Mouse (Mus musculus): ENCODE measurements around the gene Aurkb. TPM values are rescaled to one million over a fixed set of nuclear protein-coding genes. Genes with fewer than 3 reads are reported as not detected.
A peak's percentile ranks its signal among the peaks of the same experiment; 100 is the strongest.

Aurkb gene
- polyA plus RNA-seq, 1 experiment from 2014 or later: 153 TPM

DNA sequence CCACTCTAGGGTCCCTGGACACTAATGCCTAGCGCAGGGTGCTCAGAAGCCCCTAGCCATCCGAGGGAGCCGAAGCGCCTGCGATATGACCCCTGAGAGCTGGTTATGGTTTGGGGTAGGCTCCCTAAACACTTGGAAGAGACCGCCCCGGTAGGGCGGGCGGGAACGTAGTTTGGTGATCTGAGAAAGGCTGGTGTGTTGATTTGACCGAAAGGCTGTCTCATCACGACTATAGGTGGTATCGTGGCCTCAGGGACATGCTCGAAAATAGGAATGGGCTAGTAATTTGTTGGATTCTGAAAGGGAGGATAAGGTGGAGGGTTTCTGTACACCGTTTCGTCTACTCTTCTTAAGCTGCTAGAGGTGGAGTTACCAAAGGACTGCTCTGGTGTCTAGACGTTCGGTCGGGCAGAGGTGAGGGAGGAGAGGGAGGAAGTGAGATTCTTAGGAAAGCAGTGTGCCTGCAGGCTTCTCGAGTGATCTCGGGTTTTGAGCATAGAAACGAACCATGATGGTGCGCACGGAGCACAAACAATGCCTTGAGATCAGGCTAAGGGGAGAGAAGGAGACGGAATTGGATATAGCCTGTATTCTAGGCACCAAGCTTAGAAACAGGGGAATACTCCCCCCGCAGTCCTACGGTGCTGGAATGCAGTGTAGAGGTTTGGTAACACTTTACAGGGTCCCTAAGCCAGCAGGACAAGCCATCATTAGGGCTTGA is 50.2 kb downstream of the Aurkb start:
- 1% methylated on average over 27 of the region's 27 CpGs for WGBS
- Histone ChIP-seq H3K36me3 (peaks cover 26% of the 10 kb centered on the region), H3K4me3 (peak overlapping the region; percentile 67), H3K4me1 (peaks cover 59% of the 10 kb centered on the region), H3K9ac (peak overlapping the region; percentile 81), H3K9me3 (no peaks in the 10 kb centered on the region), H3K27ac (peak overlapping the region; percentile 94), H3K4me2 (peak overlapping the region; percentile 98), H3K27me3 (no peaks in the 10 kb centered on the region)
- ATAC-seq (ENCODE audit: insufficient number of reproducible peaks, insufficient read depth, low FRiP score, low TSS enrichment, low read depth): no peak

DNA sequence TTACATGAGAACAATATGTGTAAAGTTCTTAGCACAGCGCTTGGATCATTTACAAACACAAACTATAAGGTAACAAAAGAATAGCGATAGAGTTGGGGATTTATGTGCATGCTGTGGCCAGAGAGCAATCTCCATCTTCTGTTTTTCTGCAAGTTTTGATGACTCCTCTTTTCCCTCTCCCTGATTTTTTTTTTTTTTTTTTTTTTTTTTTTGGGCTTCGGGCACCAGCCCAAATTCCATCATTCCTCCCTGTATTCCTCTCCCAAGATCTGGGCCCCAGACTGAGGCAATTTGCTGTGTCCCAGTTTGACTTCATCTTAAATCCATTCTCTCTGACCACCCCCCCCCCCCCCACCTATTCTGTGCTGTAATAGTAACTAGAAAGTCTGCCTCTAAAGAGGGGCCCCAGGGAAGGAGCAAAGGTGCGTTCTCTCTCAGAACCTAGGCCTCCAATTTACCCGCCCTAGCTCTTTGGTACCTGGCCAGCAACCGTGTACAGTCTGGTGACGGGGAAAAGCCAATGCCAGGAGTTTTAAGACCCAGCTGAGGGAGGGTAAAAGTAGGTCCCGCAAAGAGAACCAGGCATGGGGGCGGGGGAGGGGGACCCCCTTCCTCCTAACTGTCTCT is 51.0 kb downstream of the Aurkb start:
- H3K4me3 ChIP-seq: peak overlapping the region; percentile 67
- H3K36me3 ChIP-seq: peaks cover 26% of the 10 kb centered on the region
- peak overlapping the region; percentile 94 for H3K27ac ChIP-seq
- H3K27me3 ChIP-seq: no peaks in the 10 kb centered on the region
- H3K4me1 ChIP-seq: peaks cover 58% of the 10 kb centered on the region
- 10% methylated on average over 9 of the region's 9 CpGs for WGBS
- peak overlapping the region; percentile 98 for H3K4me2 ChIP-seq
- H3K9me3 ChIP-seq: no peaks in the 10 kb centered on the region
- ATAC-seq (ENCODE audit: insufficient number of reproducible peaks, insufficient read depth, low FRiP score, low TSS enrichment, low read depth): peak; percentile 22; the same call in 1 of the 2 replicates
- peak overlapping the region; percentile 81 for H3K9ac ChIP-seq

DNA sequence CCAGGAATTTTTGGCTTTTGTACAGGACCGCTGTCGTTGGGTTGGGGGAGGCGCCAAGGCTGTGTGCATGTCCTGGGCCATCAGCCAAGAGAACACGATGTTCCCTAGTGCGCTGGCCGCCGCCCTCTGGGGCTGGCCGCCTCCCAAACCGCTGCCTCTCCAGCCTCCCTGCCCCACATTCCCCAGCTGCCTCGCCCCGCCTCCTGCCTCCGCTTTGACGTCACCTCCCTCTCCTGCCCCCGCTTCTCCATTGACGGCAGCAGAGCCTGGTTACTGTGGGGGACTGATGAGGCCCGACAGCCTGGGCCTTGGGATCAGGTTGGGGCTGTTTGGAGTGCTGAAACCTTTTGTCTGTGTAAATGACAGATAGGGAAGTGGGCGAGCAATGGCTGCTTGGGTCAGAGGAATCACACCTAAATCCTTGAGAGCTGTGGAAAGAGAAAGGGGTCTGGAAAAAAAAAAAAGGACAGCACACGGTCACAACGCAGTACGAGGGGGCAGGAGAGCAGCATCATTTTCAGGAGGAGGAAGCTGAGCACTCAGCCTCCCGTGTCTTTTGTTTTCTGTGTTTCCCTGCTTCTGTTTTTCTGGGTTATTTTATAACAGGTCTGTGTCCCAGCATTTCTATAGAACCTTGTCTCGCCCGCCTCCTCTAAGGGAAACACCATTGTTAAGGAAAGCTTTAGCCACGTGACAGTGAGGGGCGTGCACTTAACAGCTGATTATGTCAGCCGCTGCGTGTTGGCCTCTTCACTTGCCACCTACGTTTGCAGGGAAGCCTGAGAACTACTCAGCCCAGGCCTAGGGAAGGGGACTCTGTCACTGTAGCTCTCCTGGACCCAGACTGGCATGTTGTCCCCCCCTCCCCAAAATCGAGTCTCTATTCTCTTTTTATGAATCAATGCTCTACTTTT is 51.8 kb downstream of the Aurkb start:
- ATAC-seq (ENCODE audit: insufficient number of reproducible peaks, insufficient read depth, low FRiP score, low TSS enrichment, low read depth): peak; percentile 63
- WGBS: 3% methylated on average over 29 of the region's 29 CpGs
- H3K9me3 ChIP-seq: no peaks in the 10 kb centered on the region
- no peaks in the 10 kb centered on the region for H3K27me3 ChIP-seq
- H3K4me2 ChIP-seq: peak overlapping the region; percentile 98
- H3K9ac ChIP-seq: peak overlapping the region; percentile 78
- peaks cover 26% of the 10 kb centered on the region for H3K36me3 ChIP-seq
- H3K4me3 ChIP-seq: peak overlapping the region; percentile 67
- H3K4me1 ChIP-seq: peaks cover 54% of the 10 kb centered on the region
- H3K27ac ChIP-seq: peak overlapping the region; percentile 94

DNA sequence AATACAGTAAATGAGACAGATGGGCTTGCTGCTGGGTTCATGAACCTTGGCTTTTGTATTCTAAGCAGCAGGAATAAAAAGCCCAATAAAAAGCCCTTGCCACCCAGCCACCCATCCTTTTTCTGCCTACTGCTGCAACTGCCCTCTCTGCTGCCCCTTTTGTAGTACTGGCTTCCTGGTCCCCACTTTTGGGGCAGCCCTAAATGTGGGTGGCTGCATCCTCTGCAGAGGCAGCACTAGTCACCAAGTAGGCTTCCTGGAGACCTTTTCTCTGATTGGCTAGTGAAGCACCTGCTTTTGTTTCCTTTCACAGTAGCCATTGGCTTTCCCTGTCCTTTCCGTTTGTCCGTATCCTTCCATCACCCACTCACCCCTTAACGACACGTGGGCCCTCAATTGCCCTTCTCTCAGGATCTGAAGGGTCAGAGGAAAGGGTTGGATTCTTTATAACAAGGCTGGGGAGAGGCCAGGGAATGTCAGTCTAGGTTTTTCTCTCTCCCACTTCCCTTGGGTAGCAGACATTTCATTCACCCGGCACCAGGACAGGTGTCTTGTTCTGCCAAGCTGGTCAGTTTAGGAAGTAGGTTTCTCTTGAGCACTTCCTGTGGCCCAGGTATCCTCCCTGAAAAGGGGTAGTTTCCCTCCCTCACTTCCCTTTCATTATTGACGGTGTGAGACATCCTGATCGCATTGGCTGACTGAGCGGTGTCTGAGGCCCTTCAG is 52.8 kb downstream of the Aurkb start:
- 25% methylated on average over 8 of the region's 8 CpGs for WGBS
- Histone ChIP-seq H3K27ac (peak overlapping the region; percentile 94), H3K9me3 (no peaks in the 10 kb centered on the region), H3K4me1 (peaks cover 54% of the 10 kb centered on the region), H3K27me3 (no peaks in the 10 kb centered on the region), H3K4me2 (peak overlapping the region; percentile 98), H3K36me3 (peaks cover 28% of the 10 kb centered on the region), H3K9ac (peak overlapping the region; percentile 78), H3K4me3 (peak overlapping the region; percentile 58)
- ATAC-seq (ENCODE audit: insufficient number of reproducible peaks, insufficient read depth, low FRiP score, low TSS enrichment, low read depth): no peak

DNA sequence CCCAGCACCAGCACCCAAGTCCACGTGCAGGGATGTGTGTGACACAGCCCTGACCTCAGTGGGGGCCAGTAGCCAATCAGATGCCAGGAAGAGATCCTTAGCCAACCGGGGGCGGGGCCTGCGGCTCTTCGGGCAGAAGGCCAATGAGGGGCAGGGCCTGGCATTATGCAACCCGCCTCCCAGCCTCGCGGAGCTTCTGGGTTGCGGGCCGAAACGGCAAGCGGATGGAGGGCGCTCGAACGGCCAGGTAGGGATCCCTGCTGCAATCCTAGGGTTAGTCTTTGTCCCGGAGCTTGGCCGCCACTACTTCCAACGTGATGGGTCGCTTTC is 53.3 kb downstream of the Aurkb start:
- Histone ChIP-seq H3K4me2 (peak overlapping the region; percentile 98), H3K27me3 (no peaks in the 10 kb centered on the region), H3K9me3 (no peaks in the 10 kb centered on the region), H3K36me3 (peaks cover 33% of the 10 kb centered on the region), H3K9ac (peak overlapping the region; percentile 78), H3K27ac (peak overlapping the region; percentile 94), H3K4me1 (peaks cover 54% of the 10 kb centered on the region), H3K4me3 (peak overlapping the region; percentile 58)
- under 1% methylated on average over 19 of the region's 19 CpGs for WGBS
- no peak for ATAC-seq (ENCODE audit: insufficient number of reproducible peaks, insufficient read depth, low FRiP score, low TSS enrichment, low read depth)

DNA sequence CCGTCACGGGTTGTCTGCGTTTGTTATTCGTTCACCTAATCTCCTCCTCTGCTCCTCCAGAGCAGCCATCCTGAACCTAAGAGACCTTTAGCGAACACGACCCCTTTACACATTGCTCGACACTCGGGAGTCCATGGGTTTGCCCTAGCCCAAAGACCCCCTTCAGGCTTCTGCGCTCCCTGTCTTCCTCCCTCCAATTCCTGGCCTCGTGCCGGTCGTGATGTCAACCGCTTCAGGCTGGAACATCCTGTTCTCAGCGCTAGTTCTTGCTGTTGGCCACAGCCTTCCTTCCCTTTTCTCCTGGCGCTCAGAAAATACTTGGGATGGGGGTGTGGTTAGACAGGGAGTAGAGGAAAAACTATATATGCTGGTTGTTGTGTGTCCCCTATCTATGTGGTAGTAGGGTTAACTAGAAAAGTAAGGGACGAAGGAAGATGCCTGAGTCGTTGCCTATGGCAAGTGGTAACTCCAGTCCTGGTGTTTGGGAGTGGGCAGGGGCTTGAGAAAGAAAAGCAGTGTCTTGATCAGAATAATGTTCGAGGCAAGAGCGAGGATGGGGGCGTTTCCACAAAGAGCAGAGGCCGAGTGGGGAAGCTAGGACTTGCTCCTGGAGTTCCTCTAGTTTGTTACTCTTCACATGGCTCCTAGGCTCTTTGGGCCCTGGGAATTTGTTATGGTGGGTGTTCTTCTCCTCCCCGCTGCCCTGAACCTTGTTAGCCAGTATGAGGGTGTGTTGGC is 53.9 kb downstream of the Aurkb start:
- H3K9ac ChIP-seq: peak overlapping the region; percentile 78
- H3K4me3 ChIP-seq: peak overlapping the region; percentile 58
- H3K4me2 ChIP-seq: peak overlapping the region; percentile 98
- H3K27ac ChIP-seq: peak overlapping the region; percentile 94
- peaks cover 48% of the 10 kb centered on the region for H3K4me1 ChIP-seq
- no peaks in the 10 kb centered on the region for H3K9me3 ChIP-seq
- peaks cover 39% of the 10 kb centered on the region for H3K36me3 ChIP-seq
- no peak for ATAC-seq (ENCODE audit: insufficient number of reproducible peaks, insufficient read depth, low FRiP score, low TSS enrichment, low read depth)
- H3K27me3 ChIP-seq: no peaks in the 10 kb centered on the region
- WGBS: under 1% methylated on average over 22 of the region's 22 CpGs

DNA sequence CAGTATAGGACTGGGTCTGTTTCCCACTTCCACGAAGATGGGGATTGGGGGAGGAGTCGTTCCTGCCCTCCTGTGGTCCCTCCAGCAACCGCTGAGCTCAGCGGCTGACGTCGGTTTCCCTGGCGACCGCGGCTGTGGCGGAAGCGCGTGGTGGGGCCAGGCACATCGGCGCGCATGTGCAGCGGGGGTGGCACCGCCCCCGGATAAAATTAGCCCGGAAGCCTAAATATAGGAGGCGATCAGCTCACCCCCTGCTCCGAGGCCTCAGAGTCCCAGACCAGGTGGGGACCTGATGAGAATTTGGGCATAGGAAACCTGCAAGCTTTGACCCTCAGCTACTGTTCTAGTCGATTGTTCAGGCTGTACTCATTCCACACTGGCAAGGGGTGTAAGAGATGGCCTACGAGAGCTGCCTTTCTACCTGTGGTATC is 54.5 kb downstream of the Aurkb start:
- Histone ChIP-seq H3K4me2 (peak overlapping the region; percentile 98), H3K27me3 (no peaks in the 10 kb centered on the region), H3K9ac (peak overlapping the region; percentile 78), H3K4me1 (peaks cover 47% of the 10 kb centered on the region), H3K36me3 (peaks cover 45% of the 10 kb centered on the region), H3K9me3 (no peaks in the 10 kb centered on the region), H3K4me3 (peak overlapping the region; percentile 58), H3K27ac (peak overlapping the region; percentile 94)
- ATAC-seq (ENCODE audit: insufficient number of reproducible peaks, insufficient read depth, low FRiP score, low TSS enrichment, low read depth): no peak
- under 1% methylated on average over 23 of the region's 23 CpGs for WGBS

DNA sequence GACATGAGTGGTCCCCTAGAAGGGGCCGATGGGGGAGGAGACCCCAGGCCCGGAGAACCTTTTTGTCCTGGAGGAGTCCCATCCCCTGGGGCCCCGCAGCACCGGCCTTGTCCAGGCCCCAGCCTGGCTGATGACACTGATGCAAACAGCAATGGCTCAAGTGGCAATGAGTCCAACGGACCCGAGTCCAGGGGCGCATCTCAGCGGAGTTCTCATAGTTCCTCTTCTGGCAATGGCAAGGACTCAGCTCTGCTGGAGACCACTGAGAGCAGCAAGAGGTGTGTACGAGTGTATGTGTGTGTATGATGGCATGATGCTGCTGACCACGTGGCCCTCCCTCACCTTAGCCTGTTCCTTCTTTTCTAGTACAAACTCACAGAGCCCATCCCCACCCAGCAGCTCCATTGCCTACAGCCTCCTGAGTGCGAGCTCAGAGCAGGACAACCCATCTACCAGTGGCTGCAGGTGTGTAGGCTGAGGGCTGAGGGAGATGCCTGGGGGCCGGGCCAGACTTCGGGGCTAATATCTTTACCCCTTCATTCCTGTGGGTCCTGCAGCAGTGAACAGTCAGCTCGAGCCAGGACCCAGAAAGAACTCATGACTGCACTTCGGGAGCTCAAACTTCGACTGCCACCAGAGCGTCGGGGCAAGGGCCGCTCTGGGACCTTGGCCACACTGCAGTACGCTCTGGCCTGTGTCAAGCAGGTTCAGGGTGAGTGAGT is 55.4 kb downstream of the Aurkb start:
- H3K9ac ChIP-seq: peak overlapping the region; percentile 78
- ATAC-seq (ENCODE audit: insufficient number of reproducible peaks, insufficient read depth, low FRiP score, low TSS enrichment, low read depth): no peak
- H3K4me2 ChIP-seq: peak overlapping the region; percentile 98
- peaks cover 45% of the 10 kb centered on the region for H3K4me1 ChIP-seq
- peak overlapping the region; percentile 58 for H3K4me3 ChIP-seq
- peaks cover 54% of the 10 kb centered on the region for H3K36me3 ChIP-seq
- no peaks in the 10 kb centered on the region for H3K9me3 ChIP-seq
- WGBS: 93% methylated on average over 20 of the region's 20 CpGs
- H3K27me3 ChIP-seq: no peaks in the 10 kb centered on the region
- peak overlapping the region; percentile 94; the same call in 1 of the 2 replicates for H3K27ac ChIP-seq
